Mouse (Mus musculus): ENCODE measurements around the gene Defb21. TPM values are rescaled to one million over a fixed set of nuclear protein-coding genes. Genes with fewer than 3 reads are reported as not detected.

Defb21 gene
- polyA plus RNA-seq, 1 experiment from 2014 or later = not detected

- DNase-seq (ENCODE audit: low spot score) (peak; percentile 89), ATAC-seq (peak; percentile 65)
- TF ChIP-seq CTCF (IDR thresholded peaks at IDR 0.05) (peak; percentile 88), EP300 (IDR thresholded peaks at IDR 0.05) (no peak)
- Histone ChIP-seq H3K36me3 (ENCODE audit: insufficient read depth, low read length) (no peaks in the 10 kb centered on the region), H3K4me3 (ENCODE audit: low read depth, low read length) (no peak overlapping the region), H3K27ac (ENCODE audit: low read length) (no peak overlapping the region), H3K4me2 (replicated peaks; ENCODE audit: low read depth, low read length) (no peak overlapping the region), H3K9me3 (ENCODE audit: low read length) (no peaks in the 10 kb centered on the region), H3K9ac (replicated peaks; ENCODE audit: low read depth) (no peak overlapping the region), H3K27me3 (replicated peaks; ENCODE audit: insufficient read depth, low read length) (no peaks in the 10 kb centered on the region), H3K4me1 (ENCODE audit: insufficient read depth, low read depth, low read length) (no peaks in the 10 kb centered on the region)
- WGBS = 12% methylated on average over 7 of the region's 7 CpGs
Measured at GRCm38 (mm10) chr2:152615563-152615962, 43.0 kb downstream of the Defb21 start.

- ATAC-seq = no peak
- no peak for TF ChIP-seq EP300 (IDR thresholded peaks at IDR 0.05)
- TF ChIP-seq CTCF (IDR thresholded peaks at IDR 0.05) = no peak
- no peak overlapping the region for H3K4me3 ChIP-seq (ENCODE audit: low read depth, low read length)
- no peaks in the 10 kb centered on the region for H3K4me1 ChIP-seq (ENCODE audit: insufficient read depth, low read depth, low read length)
- H3K27me3 ChIP-seq (replicated peaks; ENCODE audit: insufficient read depth, low read length) = no peaks in the 10 kb centered on the region
- no peak overlapping the region for H3K9ac ChIP-seq (replicated peaks; ENCODE audit: low read depth)
- H3K9me3 ChIP-seq (ENCODE audit: low read length) = no peaks in the 10 kb centered on the region
- no peak overlapping the region for H3K27ac ChIP-seq (ENCODE audit: low read length)
- no peak for DNase-seq (ENCODE audit: low spot score)
- 54% methylated on average over 6 of the region's 6 CpGs for WGBS
- H3K36me3 ChIP-seq (ENCODE audit: insufficient read depth, low read length) = no peaks in the 10 kb centered on the region
- no peak overlapping the region for H3K4me2 ChIP-seq (replicated peaks; ENCODE audit: low read depth, low read length)
Measured at GRCm38 (mm10) chr2:152616470-152616869, 43.9 kb downstream of the Defb21 start.

GRCm38 (mm10) chr2:152617374-152617773, 44.8 kb downstream of the Defb21 start:
- Histone ChIP-seq H3K9ac (replicated peaks; ENCODE audit: low read depth) (no peak overlapping the region), H3K27ac (ENCODE audit: low read length) (no peak overlapping the region), H3K27me3 (replicated peaks; ENCODE audit: insufficient read depth, low read length) (no peaks in the 10 kb centered on the region), H3K4me1 (ENCODE audit: insufficient read depth, low read depth, low read length) (no peaks in the 10 kb centered on the region), H3K4me2 (replicated peaks; ENCODE audit: low read depth, low read length) (no peak overlapping the region), H3K4me3 (ENCODE audit: low read depth, low read length) (no peak overlapping the region), H3K9me3 (ENCODE audit: low read length) (no peaks in the 10 kb centered on the region), H3K36me3 (ENCODE audit: insufficient read depth, low read length) (no peaks in the 10 kb centered on the region)
- TF ChIP-seq EP300 (IDR thresholded peaks at IDR 0.05) (no peak), CTCF (IDR thresholded peaks at IDR 0.05) (peak; percentile 58)
- ATAC-seq = no peak
- no peak for DNase-seq (ENCODE audit: low spot score)
- 56% methylated on average over 5 of the region's 5 CpGs for WGBS

- Histone ChIP-seq H3K9me3 (ENCODE audit: low read length) (no peaks in the 10 kb centered on the region), H3K9ac (replicated peaks; ENCODE audit: low read depth) (no peak overlapping the region), H3K36me3 (ENCODE audit: insufficient read depth, low read length) (no peaks in the 10 kb centered on the region), H3K27me3 (replicated peaks; ENCODE audit: insufficient read depth, low read length) (no peaks in the 10 kb centered on the region), H3K4me1 (ENCODE audit: insufficient read depth, low read depth, low read length) (no peaks in the 10 kb centered on the region), H3K4me3 (ENCODE audit: low read depth, low read length) (no peak overlapping the region), H3K4me2 (replicated peaks; ENCODE audit: low read depth, low read length) (no peak overlapping the region), H3K27ac (ENCODE audit: low read length) (no peak overlapping the region)
- 58% methylated on average over 9 of the region's 9 CpGs for WGBS
- DNase-seq (ENCODE audit: low spot score) (peak; percentile 40), ATAC-seq (peak; percentile 16; the same call in 1 of the 2 replicates)
- TF ChIP-seq EP300 (IDR thresholded peaks at IDR 0.05) (no peak), CTCF (IDR thresholded peaks at IDR 0.05) (no peak)
Measured at GRCm38 (mm10) chr2:152620367-152621134, 48.0 kb downstream of the Defb21 start.

- no peak overlapping the region for H3K4me2 ChIP-seq (replicated peaks; ENCODE audit: low read depth, low read length)
- 79% methylated on average over 13 of the region's 13 CpGs for WGBS
- H3K36me3 ChIP-seq (ENCODE audit: insufficient read depth, low read length) = no peaks in the 10 kb centered on the region
- no peak for DNase-seq (ENCODE audit: low spot score)
- no peaks in the 10 kb centered on the region for H3K9me3 ChIP-seq (ENCODE audit: low read length)
- H3K9ac ChIP-seq (replicated peaks; ENCODE audit: low read depth) = no peak overlapping the region
- no peak overlapping the region for H3K4me3 ChIP-seq (ENCODE audit: low read depth, low read length)
- no peaks in the 10 kb centered on the region for H3K27me3 ChIP-seq (replicated peaks; ENCODE audit: insufficient read depth, low read length)
- H3K4me1 ChIP-seq (ENCODE audit: insufficient read depth, low read depth, low read length) = no peaks in the 10 kb centered on the region
- no peak for ATAC-seq
- TF ChIP-seq CTCF (IDR thresholded peaks at IDR 0.05) (no peak), EP300 (IDR thresholded peaks at IDR 0.05) (no peak)
- no peak overlapping the region for H3K27ac ChIP-seq (ENCODE audit: low read length)
Measured at GRCm38 (mm10) chr2:152622151-152622550, 49.6 kb downstream of the Defb21 start.

GRCm38 (mm10) chr2:152622953-152623352, 50.4 kb downstream of the Defb21 start, which contains the start of gene Defb25:
TSS of gene Defb25 (minus strand) at chr2:152623053.
- no peak for DNase-seq (ENCODE audit: low spot score)
- no peaks in the 10 kb centered on the region for H3K36me3 ChIP-seq (ENCODE audit: insufficient read depth, low read length)
- H3K9me3 ChIP-seq (ENCODE audit: low read length) = no peaks in the 10 kb centered on the region
- H3K4me1 ChIP-seq (ENCODE audit: insufficient read depth, low read depth, low read length) = no peaks in the 10 kb centered on the region
- WGBS = 75% methylated on average over 7 of the region's 7 CpGs
- TF ChIP-seq CTCF (IDR thresholded peaks at IDR 0.05) (no peak), EP300 (IDR thresholded peaks at IDR 0.05) (no peak)
- no peak for ATAC-seq
- no peak within 1 kb of the TSS for H3K4me2 ChIP-seq (replicated peaks; ENCODE audit: low read depth, low read length)
- no peak within 1 kb of the TSS for H3K9ac ChIP-seq (replicated peaks; ENCODE audit: low read depth)
- H3K27ac ChIP-seq (ENCODE audit: low read length) = no peak within 1 kb of the TSS
- H3K27me3 ChIP-seq (replicated peaks; ENCODE audit: insufficient read depth, low read length) = no peaks in the 10 kb centered on the region
- no peak within 1 kb of the TSS for H3K4me3 ChIP-seq (ENCODE audit: low read depth, low read length)

Other genes with a start within 250 kb of the Defb21 start
- gene Rbck1, start 240.1 kb upstream of the Defb21 start, polyA plus RNA-seq (2015; fragmentation: Nextera tagmentation; extraction: Ambion mirVana) = 67.9 and 74.4 TPM in 2 replicates
- 5.7 and 6.7 TPM in 2 replicates for gene Trib3, start 228.7 kb upstream of the Defb21 start, polyA plus RNA-seq (2015; fragmentation: Nextera tagmentation; extraction: Ambion mirVana)
- gene Nrsn2, start 196.1 kb upstream of the Defb21 start, polyA plus RNA-seq (2015; fragmentation: Nextera tagmentation; extraction: Ambion mirVana) = not detected in 2 replicates
- 3.5 and 3.9 TPM in 2 replicates for gene Sox12, start 174.7 kb upstream of the Defb21 start, polyA plus RNA-seq (2015; fragmentation: Nextera tagmentation; extraction: Ambion mirVana)
- 17.3 TPM in 2 replicates for gene Zcchc3, start 157.7 kb upstream of the Defb21 start, polyA plus RNA-seq (2015; fragmentation: Nextera tagmentation; extraction: Ambion mirVana)
- 10.7 and 14.6 TPM in 2 replicates for gene 6820408C15Rik, start 157.2 kb upstream of the Defb21 start, polyA plus RNA-seq (2015; fragmentation: Nextera tagmentation; extraction: Ambion mirVana)
- not detected in 2 replicates for gene Defb23, start 108.1 kb upstream of the Defb21 start, polyA plus RNA-seq (2015; fragmentation: Nextera tagmentation; extraction: Ambion mirVana)
- not detected in 2 replicates for gene Defb20, start 95.7 kb upstream of the Defb21 start, polyA plus RNA-seq (2015; fragmentation: Nextera tagmentation; extraction: Ambion mirVana)
- gene Defb22, start 82.6 kb upstream of the Defb21 start, polyA plus RNA-seq (2015; fragmentation: Nextera tagmentation; extraction: Ambion mirVana) = not detected in 2 replicates
- not detected in 2 replicates for gene Defb26, start 61.1 kb upstream of the Defb21 start, polyA plus RNA-seq (2015; fragmentation: Nextera tagmentation; extraction: Ambion mirVana)
- gene Defb28, start 54.5 kb upstream of the Defb21 start, polyA plus RNA-seq (2015; fragmentation: Nextera tagmentation; extraction: Ambion mirVana) = not detected in 2 replicates
- gene Defb29, start 32.6 kb upstream of the Defb21 start, polyA plus RNA-seq (2015; fragmentation: Nextera tagmentation; extraction: Ambion mirVana) = not detected in 2 replicates
- not detected in 2 replicates for gene Gm17416, start 3.4 kb upstream of the Defb21 start, polyA plus RNA-seq (2015; fragmentation: Nextera tagmentation; extraction: Ambion mirVana)
- gene Defb19, start 7.6 kb downstream of the Defb21 start, polyA plus RNA-seq (2015; fragmentation: Nextera tagmentation; extraction: Ambion mirVana) = 0.36 TPM in 1 of 2 replicates, not detected in the other
- not detected in 2 replicates for gene Defb45, start 26.7 kb downstream of the Defb21 start, polyA plus RNA-seq (2015; fragmentation: Nextera tagmentation; extraction: Ambion mirVana)
- not detected in 2 replicates for gene Defb36, start 31.6 kb downstream of the Defb21 start, polyA plus RNA-seq (2015; fragmentation: Nextera tagmentation; extraction: Ambion mirVana)
- 3.0 and 4.9 TPM in 2 replicates for gene Defb25, start 50.3 kb downstream of the Defb21 start, polyA plus RNA-seq (2015; fragmentation: Nextera tagmentation; extraction: Ambion mirVana)
- gene Rem1, start 54.2 kb downstream of the Defb21 start, polyA plus RNA-seq (2015; fragmentation: Nextera tagmentation; extraction: Ambion mirVana) = 32.2 and 34.0 TPM in 2 replicates
- gene H13, start 96.7 kb downstream of the Defb21 start, polyA plus RNA-seq (2015; fragmentation: Nextera tagmentation; extraction: Ambion mirVana) = 110 and 127 TPM in 2 replicates
- 19.4 and 20.8 TPM in 2 replicates for gene Mcts2, start 114.3 kb downstream of the Defb21 start, polyA plus RNA-seq (2015; fragmentation: Nextera tagmentation; extraction: Ambion mirVana)
- 214 and 218 TPM in 2 replicates for gene Id1, start 163.5 kb downstream of the Defb21 start, polyA plus RNA-seq (2015; fragmentation: Nextera tagmentation; extraction: Ambion mirVana)
- gene Cox4i2, start 181.4 kb downstream of the Defb21 start, polyA plus RNA-seq (2015; fragmentation: Nextera tagmentation; extraction: Ambion mirVana) = 204 and 228 TPM in 2 replicates

All from lung, postnatal 0 days (tissue).